Mouse (Mus musculus): ENCODE measurements around the gene Tedc2. TPM values are rescaled to one million over a fixed set of nuclear protein-coding genes. Genes with fewer than 3 reads are reported as not detected.
A peak's percentile ranks its signal among the peaks of the same experiment; 100 is the strongest.

Tedc2 gene
- polyA plus RNA-seq, 1 experiment from 2014 or later: 10.0 TPM

- H3K27ac ChIP-seq (ENCODE audit: low read depth, low read length): no peak overlapping the region
- H3K4me2 ChIP-seq (ENCODE audit: low read depth, low read length): no peak overlapping the region
- no peaks in the 10 kb centered on the region for H3K27me3 ChIP-seq (ENCODE audit: control insufficient read depth, insufficient read depth, low read length)
- no peak overlapping the region for H3K9ac ChIP-seq (replicated peaks; ENCODE audit: low read depth, low read length)
- no peak overlapping the region for H3K4me3 ChIP-seq (ENCODE audit: low read depth, low read length)
- no peaks in the 10 kb centered on the region for H3K9me3 ChIP-seq (ENCODE audit: control insufficient read depth, low read length)
- no peak for ATAC-seq (ENCODE audit: low read depth)
- WGBS: 88% methylated on average over 8 of the region's 8 CpGs
- H3K4me1 ChIP-seq (ENCODE audit: control insufficient read depth, insufficient read depth, low read length): no peaks in the 10 kb centered on the region
- H3K36me3 ChIP-seq (ENCODE audit: control insufficient read depth, insufficient read depth, low read length): peaks cover under 1% of the 10 kb centered on the region; the same call in 1 of the 2 replicates
Observed at GRCm38 (mm10) chr17:24192848-24193247, 27.8 kb downstream of the Tedc2 start.

GRCm38 (mm10) chr17:24191481-24191880 is 29.2 kb downstream of the Tedc2 start:
- Histone ChIP-seq H3K9me3 (ENCODE audit: control insufficient read depth, low read length) (no peaks in the 10 kb centered on the region), H3K27ac (ENCODE audit: low read depth, low read length) (no peak overlapping the region), H3K4me2 (ENCODE audit: low read depth, low read length) (no peak overlapping the region), H3K27me3 (ENCODE audit: control insufficient read depth, insufficient read depth, low read length) (no peaks in the 10 kb centered on the region), H3K4me1 (ENCODE audit: control insufficient read depth, insufficient read depth, low read length) (no peaks in the 10 kb centered on the region), H3K9ac (replicated peaks; ENCODE audit: low read depth, low read length) (no peak overlapping the region), H3K4me3 (ENCODE audit: low read depth, low read length) (no peak overlapping the region), H3K36me3 (ENCODE audit: control insufficient read depth, insufficient read depth, low read length) (peaks cover 2% of the 10 kb centered on the region; the same call in 1 of the 2 replicates)
- 81% methylated on average over 4 of the region's 4 CpGs for WGBS
- no peak for ATAC-seq (ENCODE audit: low read depth)

GRCm38 (mm10) chr17:24190934-24191333 is 29.7 kb downstream of the Tedc2 start:
- Histone ChIP-seq H3K4me3 (ENCODE audit: low read depth, low read length) (no peak overlapping the region), H3K4me1 (ENCODE audit: control insufficient read depth, insufficient read depth, low read length) (no peaks in the 10 kb centered on the region), H3K9me3 (ENCODE audit: control insufficient read depth, low read length) (no peaks in the 10 kb centered on the region), H3K27ac (ENCODE audit: low read depth, low read length) (no peak overlapping the region), H3K36me3 (ENCODE audit: control insufficient read depth, insufficient read depth, low read length) (peaks cover 4% of the 10 kb centered on the region), H3K9ac (replicated peaks; ENCODE audit: low read depth, low read length) (no peak overlapping the region), H3K4me2 (ENCODE audit: low read depth, low read length) (no peak overlapping the region), H3K27me3 (ENCODE audit: control insufficient read depth, insufficient read depth, low read length) (no peaks in the 10 kb centered on the region)
- ATAC-seq (ENCODE audit: low read depth): no peak
- 89% methylated on average over 2 of the region's 2 CpGs for WGBS

- no peak overlapping the region for H3K4me2 ChIP-seq (ENCODE audit: low read depth, low read length)
- ATAC-seq (ENCODE audit: low read depth): no peak
Observed at GRCm38 (mm10) chr17:24174259-24174658, 46.4 kb downstream of the Tedc2 start.

GRCm38 (mm10) chr17:24173423-24173822 is 47.2 kb downstream of the Tedc2 start:
- ATAC-seq (ENCODE audit: low read depth): no peak
- H3K4me3 ChIP-seq (ENCODE audit: low read depth, low read length): no peak overlapping the region
- H3K9me3 ChIP-seq (ENCODE audit: control insufficient read depth, low read length): no peaks in the 10 kb centered on the region
- WGBS: 11% methylated on average over 3 of the region's 3 CpGs
- no peak overlapping the region for H3K4me2 ChIP-seq (ENCODE audit: low read depth, low read length)
- H3K4me1 ChIP-seq (ENCODE audit: control insufficient read depth, insufficient read depth, low read length): peaks cover 6% of the 10 kb centered on the region
- H3K9ac ChIP-seq (replicated peaks; ENCODE audit: low read depth, low read length): no peak overlapping the region
- no peaks in the 10 kb centered on the region for H3K36me3 ChIP-seq (ENCODE audit: control insufficient read depth, insufficient read depth, low read length)
- H3K27ac ChIP-seq (ENCODE audit: low read depth, low read length): no peak overlapping the region
- H3K27me3 ChIP-seq (ENCODE audit: control insufficient read depth, insufficient read depth, low read length): no peaks in the 10 kb centered on the region

More at GRCm38 (mm10) chr17:24174259-24174658, 46.4 kb downstream of the Tedc2 start:
- Histone ChIP-seq H3K27ac (ENCODE audit: low read depth, low read length) (no peak overlapping the region), H3K9me3 (ENCODE audit: control insufficient read depth, low read length) (no peaks in the 10 kb centered on the region), H3K4me1 (ENCODE audit: control insufficient read depth, insufficient read depth, low read length) (peaks cover 6% of the 10 kb centered on the region), H3K36me3 (ENCODE audit: control insufficient read depth, insufficient read depth, low read length) (no peaks in the 10 kb centered on the region), H3K27me3 (ENCODE audit: control insufficient read depth, insufficient read depth, low read length) (no peaks in the 10 kb centered on the region), H3K9ac (replicated peaks; ENCODE audit: low read depth, low read length) (no peak overlapping the region), H3K4me3 (ENCODE audit: low read depth, low read length) (no peak overlapping the region)
- WGBS: 80% methylated on average over 3 of the region's 3 CpGs

GRCm38 (mm10) chr17:24171738-24172137 is 48.9 kb downstream of the Tedc2 start:
- 86% methylated on average over 4 of the region's 4 CpGs for WGBS
- Histone ChIP-seq H3K4me1 (ENCODE audit: control insufficient read depth, insufficient read depth, low read length) (peaks cover 22% of the 10 kb centered on the region), H3K27ac (ENCODE audit: low read depth, low read length) (no peak overlapping the region), H3K36me3 (ENCODE audit: control insufficient read depth, insufficient read depth, low read length) (peaks cover 8% of the 10 kb centered on the region), H3K4me3 (ENCODE audit: low read depth, low read length) (no peak overlapping the region), H3K9ac (replicated peaks; ENCODE audit: low read depth, low read length) (no peak overlapping the region), H3K27me3 (ENCODE audit: control insufficient read depth, insufficient read depth, low read length) (no peaks in the 10 kb centered on the region), H3K9me3 (ENCODE audit: control insufficient read depth, low read length) (no peaks in the 10 kb centered on the region), H3K4me2 (ENCODE audit: low read depth, low read length) (no peak overlapping the region)
- ATAC-seq (ENCODE audit: low read depth): no peak

GRCm38 (mm10) chr17:24170729-24171128 is 49.9 kb downstream of the Tedc2 start:
- Histone ChIP-seq H3K27ac (ENCODE audit: low read depth, low read length) (no peak overlapping the region), H3K27me3 (ENCODE audit: control insufficient read depth, insufficient read depth, low read length) (no peaks in the 10 kb centered on the region), H3K4me3 (ENCODE audit: low read depth, low read length) (no peak overlapping the region), H3K4me2 (ENCODE audit: low read depth, low read length) (no peak overlapping the region), H3K4me1 (ENCODE audit: control insufficient read depth, insufficient read depth, low read length) (peaks cover 22% of the 10 kb centered on the region), H3K9me3 (ENCODE audit: control insufficient read depth, low read length) (no peaks in the 10 kb centered on the region), H3K9ac (replicated peaks; ENCODE audit: low read depth, low read length) (no peak overlapping the region), H3K36me3 (ENCODE audit: control insufficient read depth, insufficient read depth, low read length) (peaks cover 8% of the 10 kb centered on the region)
- WGBS: 84% methylated on average over 5 of the region's 5 CpGs
- no peak for ATAC-seq (ENCODE audit: low read depth)

- peak overlapping the region; percentile 99; the same call in 1 of the 2 replicates for H3K27ac ChIP-seq (ENCODE audit: low read depth, low read length)
- peaks cover 10% of the 10 kb centered on the region for H3K36me3 ChIP-seq (ENCODE audit: control insufficient read depth, insufficient read depth, low read length)
- H3K9ac ChIP-seq (replicated peaks; ENCODE audit: low read depth, low read length): peak overlapping the region; percentile 94; the same call in 1 of the 2 replicates
- H3K27me3 ChIP-seq (ENCODE audit: control insufficient read depth, insufficient read depth, low read length): no peaks in the 10 kb centered on the region
- H3K4me1 ChIP-seq (ENCODE audit: control insufficient read depth, insufficient read depth, low read length): peaks cover 22% of the 10 kb centered on the region
- WGBS: 66% methylated on average over 3 of the region's 3 CpGs
- H3K9me3 ChIP-seq (ENCODE audit: control insufficient read depth, low read length): no peaks in the 10 kb centered on the region
- ATAC-seq (ENCODE audit: low read depth): no peak
- peak overlapping the region; percentile 87 for H3K4me3 ChIP-seq (ENCODE audit: low read depth, low read length)
- H3K4me2 ChIP-seq (ENCODE audit: low read depth, low read length): peak overlapping the region; percentile 74
Observed at GRCm38 (mm10) chr17:24170125-24170524, 50.5 kb downstream of the Tedc2 start.

GRCm38 (mm10) chr17:24169317-24170065 is 51.2 kb downstream of the Tedc2 start, which contains the start of gene Atp6v0c:
Atp6v0c (minus strand) TSS chr17:24169702.
- peak within 1 kb of the TSS; percentile 87 for H3K4me3 ChIP-seq (ENCODE audit: low read depth, low read length)
- peaks cover 22% of the 10 kb centered on the region for H3K4me1 ChIP-seq (ENCODE audit: control insufficient read depth, insufficient read depth, low read length)
- peak; percentile 89 for ATAC-seq (ENCODE audit: low read depth)
- H3K4me2 ChIP-seq (ENCODE audit: low read depth, low read length): peak within 1 kb of the TSS; percentile 74
- H3K27ac ChIP-seq (ENCODE audit: low read depth, low read length): peak within 1 kb of the TSS; percentile 99
- H3K27me3 ChIP-seq (ENCODE audit: control insufficient read depth, insufficient read depth, low read length): no peaks in the 10 kb centered on the region
- peaks cover 15% of the 10 kb centered on the region for H3K36me3 ChIP-seq (ENCODE audit: control insufficient read depth, insufficient read depth, low read length)
- H3K9me3 ChIP-seq (ENCODE audit: control insufficient read depth, low read length): no peaks in the 10 kb centered on the region
- H3K9ac ChIP-seq (replicated peaks; ENCODE audit: low read depth, low read length): peak within 1 kb of the TSS; percentile 94
- under 1% methylated on average over 58 of the region's 58 CpGs for WGBS

Data from neural tube, embryonic 14.5 days (tissue).